Mouse (Mus musculus) gonadal fat pad, adult 2 months (tissue): ENCODE data around the gene Trim5. TPM values are rescaled to one million over a fixed set of nuclear protein-coding genes. Genes with fewer than 3 reads are reported as not detected.

ENCODE experiments used
- polyA plus RNA-seq: library from polyadenylated mRNA; depleted of rRNA; stranded (reverse); fragments of >200 nt; gene quantifications from 2 replicates; pipeline ENCODE4 v1.2.3, GENCODE M21; 2012; rRNA removed

The Trim5 gene
- polyA plus RNA-seq, 1 experiment, result 0.42 TPM

Other genes with a start within 250 kb of the Trim5 start
- not detected in 2 replicates for gene Olfr642, start 235.4 kb downstream of the Trim5 start, polyA plus RNA-seq
- gene 4930516K23Rik, start 226.6 kb downstream of the Trim5 start, polyA plus RNA-seq, result not detected in 2 replicates
- gene Olfr644, start 216.2 kb downstream of the Trim5 start, polyA plus RNA-seq, result not detected in 2 replicates
- gene Olfr645, start 202.6 kb downstream of the Trim5 start, polyA plus RNA-seq, result not detected in 2 replicates
- not detected in 2 replicates for gene Olfr646, start 183.2 kb downstream of the Trim5 start, polyA plus RNA-seq
- 0.14 and 0.34 TPM in 2 replicates for gene Ubqln5, start 158.3 kb downstream of the Trim5 start, polyA plus RNA-seq
- gene Olfr643, start 150.7 kb downstream of the Trim5 start, polyA plus RNA-seq, result not detected in 2 replicates
- 1.6 and 2.4 TPM in 2 replicates for gene Ubqln3, start 144.8 kb downstream of the Trim5 start, polyA plus RNA-seq
- 2.4 TPM in 2 replicates for gene Ubqlnl, start 137.5 kb downstream of the Trim5 start, polyA plus RNA-seq
- gene Olfm5, start 123.3 kb downstream of the Trim5 start, polyA plus RNA-seq, result 0.05 TPM in 1 of 2 replicates, not detected in the other
- gene Olfr648, start 104.7 kb downstream of the Trim5 start, polyA plus RNA-seq, result 0.05 TPM in 1 of 2 replicates, not detected in the other
- gene Olfr649, start 92.1 kb downstream of the Trim5 start, polyA plus RNA-seq, result not detected in 2 replicates
- 1.3 TPM in 2 replicates for gene Trim6, start 69.3 kb downstream of the Trim5 start, polyA plus RNA-seq
- 4.7 and 5.2 TPM in 2 replicates for gene Trim34a, start 43.6 kb downstream of the Trim5 start, polyA plus RNA-seq
- 3.6 and 3.8 TPM in 2 replicates for gene Trim12a, start 27.4 kb upstream of the Trim5 start, polyA plus RNA-seq
- gene Trim34b, start 41.4 kb upstream of the Trim5 start, polyA plus RNA-seq, result 3.6 and 4.3 TPM in 2 replicates
- 5.0 and 5.3 TPM in 2 replicates for gene Trim12c, start 65.3 kb upstream of the Trim5 start, polyA plus RNA-seq
- gene Trim30b, start 81.8 kb upstream of the Trim5 start, polyA plus RNA-seq, result 0.11 and 0.12 TPM in 2 replicates
- gene Trim30c, start 112.7 kb upstream of the Trim5 start, polyA plus RNA-seq, result 0.14 and 0.18 TPM in 2 replicates
- 3.0 and 4.6 TPM in 2 replicates for gene Trim30a, start 177.1 kb upstream of the Trim5 start, polyA plus RNA-seq
- gene Trim30d, start 219.8 kb upstream of the Trim5 start, polyA plus RNA-seq, result 1.2 and 1.7 TPM in 2 replicates